Mouse (Mus musculus): Measurements from ENCODE around the gene Ctla4. TPM values are rescaled to one million over a fixed set of nuclear protein-coding genes. Genes with fewer than 3 reads are reported as not detected.
A peak's percentile ranks its signal among the peaks of the same experiment; 100 is the strongest.

Ctla4 gene
- under 1 TPM in 1 of 2 experiments, not detected in 1; 0.45 TPM for total RNA-seq (2021)
- long read RNA-seq, experiment 1: 0 reads
- long read RNA-seq, experiment 2, partial matches to known transcripts: 0 of 1 reads
- long read RNA-seq, experiment 2, other reads (novel, unspliced or antisense): 1 of 1 reads

DNA sequence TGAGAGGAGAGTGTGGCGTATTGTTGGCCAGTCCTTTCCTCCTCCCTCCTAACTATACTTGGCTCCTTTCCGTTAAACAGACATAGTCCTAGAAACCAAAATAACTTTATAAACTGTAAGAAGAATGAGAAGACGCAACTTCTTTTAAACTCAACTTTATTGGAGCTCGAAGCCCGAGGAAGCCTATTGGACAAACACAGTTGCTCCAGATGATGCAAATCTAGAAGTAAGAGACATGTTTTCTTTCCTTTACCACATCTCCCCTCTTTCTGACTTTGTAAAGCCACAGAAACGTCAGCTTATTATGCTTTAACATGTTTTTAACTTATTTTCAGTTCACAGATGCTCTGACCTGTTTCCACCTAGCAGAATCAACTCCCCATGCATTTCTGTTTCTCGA, at the start of gene Ctla4:
TSS of gene Ctla4 (plus strand) at position 20 of the 400 bp plus-strand sequence.
- no peak for TF ChIP-seq CTCF (IDR thresholded peaks at IDR 0.05)
- Histone ChIP-seq H3K27ac (no peak within 1 kb of the TSS), H3K4me3 (no peak within 1 kb of the TSS)
- intact Hi-C loops (cut with DNase I): no loop called here
- no peak for DNase-seq

DNA sequence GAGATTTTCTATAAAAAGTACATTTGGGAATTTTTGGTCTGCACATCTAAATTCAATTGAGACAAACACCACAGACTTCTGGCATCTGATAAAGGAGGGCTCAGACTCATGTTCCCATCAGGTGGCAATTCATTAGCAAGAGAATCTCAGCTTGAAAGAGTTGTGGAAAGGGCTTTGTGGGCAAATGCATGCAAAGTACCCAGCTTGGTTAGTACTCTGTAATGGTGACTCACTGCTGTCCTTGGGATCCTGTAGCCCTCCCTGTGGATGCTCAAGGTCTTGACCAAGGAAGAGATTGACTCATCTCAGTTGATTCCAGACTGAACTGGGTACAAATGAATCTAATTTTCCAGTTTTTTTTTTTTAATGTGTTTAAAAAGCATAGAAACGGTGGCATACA, 47.6 kb upstream of the Ctla4 start:
- Histone ChIP-seq H3K4me3 (no peak overlapping the region), H3K27ac (no peak overlapping the region)
- DNase-seq: no peak
- TF ChIP-seq CTCF (IDR thresholded peaks at IDR 0.05): no peak
- intact Hi-C loops (cut with DNase I): no loop called here

DNA sequence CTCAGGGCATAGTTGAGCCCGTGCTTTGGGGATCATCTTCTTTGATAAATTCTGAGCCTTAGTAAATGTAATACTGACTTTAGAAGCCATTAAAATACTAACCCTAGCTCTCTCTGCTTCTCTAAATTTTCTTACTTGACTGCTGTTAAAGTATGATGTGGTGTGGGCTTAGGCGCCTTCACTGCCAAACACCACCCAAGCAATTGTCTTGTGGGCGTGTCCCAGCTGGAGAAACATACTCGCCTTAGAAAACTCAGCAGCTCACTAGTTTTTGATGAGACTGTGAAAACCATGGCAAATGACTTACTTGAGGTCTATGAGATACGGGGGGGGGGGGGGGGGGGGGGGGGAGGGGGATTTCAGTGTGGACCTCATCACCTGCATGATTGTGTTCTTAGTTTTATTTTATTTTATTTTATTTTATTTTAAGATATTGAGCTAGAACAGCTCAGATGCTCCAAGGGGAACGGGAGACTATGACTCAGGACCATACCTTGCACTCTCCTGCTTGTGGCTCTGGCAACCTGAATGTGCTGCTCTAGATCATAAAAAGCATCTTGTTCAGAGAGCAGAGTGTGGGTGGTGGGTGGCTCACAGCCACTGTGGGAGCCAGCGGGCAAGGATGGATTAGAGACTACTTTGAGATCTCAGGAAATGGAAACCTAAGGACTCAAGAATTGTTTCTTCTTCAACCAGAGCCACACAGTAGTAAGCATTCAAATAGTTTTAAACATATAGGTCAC, 41.3 kb upstream of the Ctla4 start:
- no peak for TF ChIP-seq CTCF (IDR thresholded peaks at IDR 0.05)
- intact Hi-C loops (cut with DNase I): no loop called here
- no peak overlapping the region for H3K27ac ChIP-seq

GRCm38 (mm10) chr1:60846616-60847275, 40.1 kb upstream of the Ctla4 start:
- intact Hi-C loops (cut with DNase I): no loop called here
- TF ChIP-seq CTCF (IDR thresholded peaks at IDR 0.05): no peak
- Histone ChIP-seq H3K4me3 (no peak overlapping the region), H3K27ac (peak overlapping the region; percentile 20; the same call in 1 of the 2 replicates)
- no peak for DNase-seq

More for the DNA sequence above, 41.3 kb upstream of the Ctla4 start:
- no peak overlapping the region for H3K4me3 ChIP-seq
- no peak for DNase-seq

DNA sequence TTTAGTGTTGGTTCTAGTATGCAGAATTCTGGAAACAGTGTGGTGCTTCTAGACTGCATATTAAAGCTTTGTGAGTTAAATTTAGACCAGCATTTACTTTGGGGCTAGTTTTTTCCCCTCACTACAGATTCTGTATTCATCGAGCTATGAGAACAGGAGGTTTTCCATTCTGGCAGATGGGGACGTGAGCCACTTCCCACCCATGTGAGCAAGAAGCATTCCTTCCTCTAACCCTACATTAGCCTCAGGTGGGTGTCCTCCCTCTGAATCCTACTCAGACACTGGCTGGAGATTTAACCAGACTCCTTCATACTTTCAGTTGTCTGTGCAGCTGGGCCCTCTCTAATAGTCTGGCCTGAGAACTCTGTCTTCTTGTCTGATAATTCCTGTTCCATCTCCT, 37.7 kb upstream of the Ctla4 start:
- intact Hi-C loops (cut with DNase I): no loop called here
- no peak for TF ChIP-seq CTCF (IDR thresholded peaks at IDR 0.05)
- no peak for DNase-seq
- Histone ChIP-seq H3K27ac (peak overlapping the region; percentile 24; the same call in 1 of the 2 replicates), H3K4me3 (no peak overlapping the region)

DNA sequence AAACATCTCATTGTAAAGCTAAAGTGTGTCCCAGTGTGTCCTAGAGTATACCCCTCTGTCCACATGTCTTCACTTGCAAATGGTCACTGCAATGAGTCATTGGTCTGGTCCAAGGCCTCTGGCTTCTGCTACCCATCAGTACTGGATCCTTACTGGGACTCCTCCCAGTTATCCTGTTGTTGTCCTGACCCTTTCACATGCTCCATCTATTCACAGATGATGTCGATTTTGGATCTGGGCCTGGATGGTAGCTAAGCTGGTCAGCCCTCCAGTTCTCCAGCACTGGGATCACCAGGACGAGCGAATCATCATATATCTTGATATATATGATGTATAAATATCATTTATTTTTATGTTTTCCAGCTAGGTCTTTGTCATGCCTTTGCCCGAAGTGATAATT, 37.0 kb upstream of the Ctla4 start:
- Histone ChIP-seq H3K4me3 (no peak overlapping the region), H3K27ac (no peak overlapping the region)
- intact Hi-C loops (cut with DNase I): no loop called here
- no peak for DNase-seq
- no peak for TF ChIP-seq CTCF (IDR thresholded peaks at IDR 0.05)

DNA sequence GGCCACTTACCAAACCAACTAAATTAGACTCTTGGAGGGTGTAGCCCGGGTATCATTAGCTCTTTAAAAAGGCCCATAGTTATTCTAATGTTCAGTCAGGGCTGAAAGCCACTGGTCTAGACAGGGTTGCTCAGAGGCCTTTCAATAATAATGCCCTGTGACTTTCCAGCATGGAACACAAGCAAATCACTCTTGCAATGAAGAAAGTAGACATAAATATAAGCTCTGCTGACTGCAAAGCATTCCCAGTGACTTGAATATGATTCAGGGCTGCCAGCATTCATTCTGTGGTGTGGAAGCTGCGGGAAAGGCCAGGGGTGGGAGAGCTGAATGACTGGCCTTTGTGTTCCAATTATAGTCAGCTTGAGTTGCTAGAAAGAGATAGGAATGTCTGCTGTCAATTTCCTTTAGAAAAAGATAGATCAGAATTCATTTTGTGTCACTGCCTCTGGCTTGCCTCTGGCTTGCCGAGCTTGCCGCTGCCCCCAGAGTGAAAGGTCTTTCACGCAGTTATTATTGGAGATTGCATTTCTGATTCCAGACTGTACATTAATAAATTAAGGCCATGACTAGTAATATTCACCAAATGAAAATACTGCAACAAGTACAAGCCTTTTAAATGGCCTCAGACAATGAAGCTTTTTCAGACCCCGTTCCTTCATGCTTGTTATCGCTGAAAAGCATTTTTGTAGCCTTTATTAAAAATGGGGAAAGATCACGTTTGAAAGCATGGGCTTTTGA, 35.6 kb upstream of the Ctla4 start:
- intact Hi-C loops (cut with DNase I): no loop called here
- peak overlapping the region; percentile 24; the same call in 1 of the 2 replicates for H3K27ac ChIP-seq
- TF ChIP-seq CTCF (IDR thresholded peaks at IDR 0.05): no peak
- DNase-seq: no peak
- H3K4me3 ChIP-seq: no peak overlapping the region

- intact Hi-C loops (cut with DNase I): no loop called here
- Histone ChIP-seq H3K27ac (no peak overlapping the region), H3K4me3 (no peak overlapping the region)
- DNase-seq: no peak
- TF ChIP-seq CTCF (IDR thresholded peaks at IDR 0.05): no peak
These were observed 34.6 kb upstream of the Ctla4 start for GRCm38 (mm10) chr1:60852075-60852769.

GRCm38 (mm10) chr1:60852770-60853147, 34.0 kb upstream of the Ctla4 start:
- H3K27ac ChIP-seq: no peak overlapping the region
- no peak overlapping the region for H3K4me3 ChIP-seq
- TF ChIP-seq CTCF (IDR thresholded peaks at IDR 0.05): no peak
- intact Hi-C loops (cut with DNase I): no loop called here
- no peak for DNase-seq

GRCm38 (mm10) chr1:60853330-60853956, 33.4 kb upstream of the Ctla4 start:
- Histone ChIP-seq H3K27ac (no peak overlapping the region), H3K4me3 (no peak overlapping the region)
- intact Hi-C loops (cut with DNase I): no loop called here
- TF ChIP-seq CTCF (IDR thresholded peaks at IDR 0.05): no peak
- DNase-seq: no peak

- Histone ChIP-seq H3K4me3 (no peak overlapping the region), H3K27ac (no peak overlapping the region)
- no peak for TF ChIP-seq CTCF (IDR thresholded peaks at IDR 0.05)
- intact Hi-C loops (cut with DNase I): no loop called here
- no peak for DNase-seq
These were observed 32.8 kb upstream of the Ctla4 start for GRCm38 (mm10) chr1:60853991-60854390.
